Mouse (Mus musculus): ENCODE data around the gene Ugt2b38. TPM values are rescaled to one million over a fixed set of nuclear protein-coding genes. Genes with fewer than 3 reads are reported as not detected.
"Not testable (repeated sequence)": the region's sequence is repeated elsewhere in the genome, so short reads cannot be mapped to it uniquely, and the experiment has no call there.

The Ugt2b38 gene
- polyA plus RNA-seq, 1 experiment from 2014 or later, result not detected

DNA sequence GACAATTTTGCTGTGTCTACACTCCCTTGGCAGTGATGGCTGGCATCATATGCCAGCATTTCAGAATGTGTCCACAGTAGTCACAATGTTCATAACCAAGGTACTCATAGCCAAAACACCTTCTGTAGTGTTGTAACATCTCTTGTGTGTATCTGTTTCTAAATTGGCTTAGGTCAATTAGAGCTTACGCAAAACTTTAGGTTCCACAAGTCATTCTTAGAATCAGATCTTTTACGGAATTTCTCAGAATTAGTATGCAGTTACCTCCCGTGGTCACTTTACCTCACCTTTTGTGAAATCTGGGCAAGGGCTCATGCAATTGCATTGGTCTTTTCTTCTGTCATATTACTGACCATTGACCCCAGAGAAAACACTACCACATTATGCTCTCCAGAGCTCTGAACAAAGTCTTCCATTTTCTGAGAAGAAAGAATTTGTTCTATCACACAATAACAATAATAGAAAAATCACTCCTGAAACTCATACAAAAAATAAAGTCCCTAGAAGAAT lies 48.1 kb downstream of the Ugt2b38 start:
- no peaks in the 10 kb centered on the region for H3K27me3 ChIP-seq
- ATAC-seq (ENCODE audit: insufficient number of reproducible peaks, insufficient read depth, low FRiP score, low TSS enrichment, low read depth), result no peak
- H3K9ac ChIP-seq, result no peak overlapping the region
- no peak overlapping the region for H3K27ac ChIP-seq
- no peaks in the 10 kb centered on the region for H3K36me3 ChIP-seq
- H3K9me3 ChIP-seq, result no peaks in the 10 kb centered on the region
- no peak overlapping the region for H3K4me2 ChIP-seq
- 88% methylated on average over 3 of the region's 3 CpGs for WGBS
- H3K4me1 ChIP-seq, result no peaks in the 10 kb centered on the region
- no peak overlapping the region for H3K4me3 ChIP-seq

DNA sequence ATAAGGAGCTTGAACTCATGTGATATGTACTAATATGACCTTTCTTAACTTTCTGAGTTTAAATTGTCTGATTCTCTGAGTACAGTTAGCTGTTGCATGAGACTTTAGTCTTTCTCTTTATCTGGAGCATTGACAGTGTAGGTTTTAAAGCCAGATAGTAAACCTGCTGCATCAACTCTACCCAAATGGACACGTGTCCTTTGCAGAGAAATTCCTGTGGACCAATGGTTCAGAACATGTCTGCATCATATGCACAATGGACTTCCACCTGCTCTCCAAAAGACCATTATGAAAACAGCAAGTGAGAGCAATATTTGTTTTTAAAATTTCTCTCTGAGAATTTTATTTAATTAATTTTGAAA lies 50.5 kb downstream of the Ugt2b38 start:
- Histone ChIP-seq H3K27me3 (no peaks in the 10 kb centered on the region), H3K4me2 (no peak overlapping the region), H3K36me3 (no peaks in the 10 kb centered on the region), H3K4me1 (no peaks in the 10 kb centered on the region), H3K9me3 (no peaks in the 10 kb centered on the region), H3K4me3 (no peak overlapping the region), H3K27ac (no peak overlapping the region), H3K9ac (no peak overlapping the region)
- no peak for ATAC-seq (ENCODE audit: insufficient number of reproducible peaks, insufficient read depth, low FRiP score, low TSS enrichment, low read depth)
- 76% methylated on average over 1 of the region's 1 CpGs for WGBS

DNA sequence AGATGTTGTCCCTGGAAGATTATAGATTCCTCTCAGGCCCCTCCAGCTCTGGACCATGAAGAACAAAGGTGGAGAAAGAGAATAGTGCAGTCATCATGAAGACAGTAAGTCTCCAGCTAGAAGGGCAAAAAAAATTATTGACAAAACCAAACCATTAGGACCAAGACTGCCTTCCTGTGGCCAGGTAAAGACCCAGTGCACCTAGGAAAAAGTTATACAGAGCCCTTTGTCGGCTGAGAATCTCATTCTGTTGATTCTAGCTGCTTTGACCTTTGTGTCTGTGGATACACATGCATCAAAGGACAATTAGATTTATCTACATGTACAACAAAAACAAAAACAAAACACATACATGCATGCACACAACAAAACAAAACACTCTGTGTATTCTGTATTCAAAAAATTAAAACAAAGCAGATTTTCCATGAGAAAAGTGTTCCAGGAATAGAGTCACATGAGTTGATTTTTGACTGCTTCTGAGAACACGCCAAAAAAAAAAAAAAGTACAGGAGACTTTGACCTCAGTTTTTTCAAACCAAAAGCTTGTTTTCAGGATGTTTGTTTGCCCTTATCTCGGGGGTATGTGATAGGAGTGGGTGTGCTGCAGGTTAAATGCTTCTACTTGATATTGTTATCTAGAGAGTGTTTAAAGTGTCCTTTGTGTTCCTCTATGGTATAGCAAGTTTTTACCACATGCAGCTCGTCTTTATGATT lies 51.1 kb downstream of the Ugt2b38 start:
- H3K27ac ChIP-seq; H3K4me1 ChIP-seq; ATAC-seq (ENCODE audit: insufficient number of reproducible peaks, insufficient read depth, low FRiP score, low TSS enrichment, low read depth); H3K36me3 ChIP-seq; H3K27me3 ChIP-seq; H3K9me3 ChIP-seq; H3K4me3 ChIP-seq; H3K9ac ChIP-seq; H3K4me2 ChIP-seq: not testable (repeated sequence)
- WGBS, result 67% methylated on average over 4 of the region's 4 CpGs

Other genes with a start within 250 kb of the Ugt2b38 start
- gene Ugt2b37, start 169.4 kb downstream of the Ugt2b38 start, polyA plus RNA-seq (2015; fragmentation: Nextera tagmentation; extraction: Ambion mirVana), result not detected in 2 replicates
- gene Ugt2a3, start 87.0 kb downstream of the Ugt2b38 start, polyA plus RNA-seq (2015; fragmentation: Nextera tagmentation; extraction: Ambion mirVana), result not detected in 2 replicates
- gene Ugt2a2, start 58.1 kb upstream of the Ugt2b38 start, polyA plus RNA-seq (2015; fragmentation: Nextera tagmentation; extraction: Ambion mirVana), result 0.17 and 1.3 TPM in 2 replicates
- 0.18 TPM in 1 of 2 replicates, not detected in the other for gene Gm43638, start 62.6 kb upstream of the Ugt2b38 start, polyA plus RNA-seq (2015; fragmentation: Nextera tagmentation; extraction: Ambion mirVana)
- gene Ugt2a1, start 66.7 kb upstream of the Ugt2b38 start, polyA plus RNA-seq (2015; fragmentation: Nextera tagmentation; extraction: Ambion mirVana), result 11.2 and 21.0 TPM in 2 replicates
- gene Sult1b1, start 114.0 kb upstream of the Ugt2b38 start, polyA plus RNA-seq (2015; fragmentation: Nextera tagmentation; extraction: Ambion mirVana), result 0.80 TPM in 1 of 2 replicates, not detected in the other
- gene Sult1d1, start 144.8 kb upstream of the Ugt2b38 start, polyA plus RNA-seq (2015; fragmentation: Nextera tagmentation; extraction: Ambion mirVana), result 0.14 and 0.81 TPM in 2 replicates
- 7.2 and 15.2 TPM in 2 replicates for gene Sult1e1, start 167.4 kb upstream of the Ugt2b38 start, polyA plus RNA-seq (2015; fragmentation: Nextera tagmentation; extraction: Ambion mirVana)
- gene Csn1s1, start 242.0 kb upstream of the Ugt2b38 start, polyA plus RNA-seq (2015; fragmentation: Nextera tagmentation; extraction: Ambion mirVana), result not detected in 2 replicates

Measured in embryonic facial prominence, embryonic 13.5 days (tissue).